Mouse (Mus musculus): ENCODE data around the gene Tmem136.

Gene Tmem136

DNA sequence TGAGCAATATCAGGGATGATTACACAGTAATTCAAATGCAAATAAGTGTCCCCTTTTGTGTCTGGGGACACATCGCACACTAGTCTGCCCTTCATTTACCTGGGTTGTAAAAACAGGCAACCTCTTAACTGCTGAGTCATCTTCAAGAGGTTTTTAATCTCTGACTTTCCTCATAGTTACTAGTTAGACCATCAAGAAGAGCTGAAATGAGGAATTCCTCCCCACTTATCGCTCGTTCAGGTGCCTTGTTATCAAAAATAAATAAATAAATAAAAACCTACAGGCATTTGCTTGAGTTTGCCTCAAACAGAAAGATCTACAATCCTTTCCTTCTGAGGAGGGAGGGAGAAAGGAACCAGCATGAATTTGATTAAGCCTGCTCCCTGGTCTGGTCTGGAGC, 7.6 kb downstream of the Tmem136 start:
- intact Hi-C loops (cut with DNase I), result no loop called here

GRCm38 (mm10) chr9:43108081-43108480, 8.3 kb downstream of the Tmem136 start:
- intact Hi-C loops (cut with DNase I), result no loop called here

- intact Hi-C loops (cut with DNase I), result loop anchor here (2.0 kb wide), 1 partner anchor 107 kb away; no protein-coding TSS in a partner anchor
These were observed 8.8 kb downstream of the Tmem136 start for GRCm38 (mm10) chr9:43107555-43107954.

GRCm38 (mm10) chr9:43107187-43107517, 9.2 kb downstream of the Tmem136 start, which contains the start of gene Arhgef12:
Gene Arhgef12 (minus strand): TSS chr9:43107239.
- intact Hi-C loops (cut with DNase I), result loop anchor here (2.0 kb wide), 1 partner anchor 106 kb away; no protein-coding TSS in a partner anchor

DNA sequence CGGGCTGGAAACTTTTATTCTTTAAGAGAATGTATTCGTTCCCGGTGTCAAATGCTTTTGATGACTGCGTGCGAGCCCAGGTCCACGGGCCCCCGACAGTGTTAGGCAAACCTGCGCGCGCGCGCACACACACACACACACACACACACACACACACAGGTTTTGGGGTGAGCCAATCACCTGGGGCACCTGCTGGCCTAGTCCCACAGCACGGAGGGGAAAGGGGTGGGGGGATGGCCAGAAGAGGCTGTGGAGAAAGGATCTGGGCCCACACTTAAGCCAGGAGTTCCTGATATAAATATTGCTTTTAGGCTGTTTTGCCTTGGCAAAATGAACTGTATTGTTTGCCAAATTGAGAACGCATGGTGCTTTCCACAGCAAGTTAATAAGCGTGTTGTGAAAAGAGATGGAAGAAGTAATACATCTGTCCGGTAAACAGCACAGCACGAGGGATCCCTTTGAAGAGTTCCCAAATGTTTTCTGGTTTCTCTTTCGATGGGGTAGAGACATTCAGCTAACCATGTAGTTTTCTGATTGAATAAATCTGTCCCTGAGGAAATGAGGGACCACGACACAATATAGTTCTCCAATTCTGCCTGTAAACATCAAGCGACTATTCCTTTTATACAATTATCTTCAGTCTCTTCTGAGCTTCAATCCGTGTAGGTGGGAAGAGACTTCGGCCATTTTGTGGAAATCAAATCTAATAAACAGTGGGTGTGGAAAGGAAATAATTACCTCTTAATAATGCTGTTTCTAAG, 9.8 kb downstream of the Tmem136 start:
- intact Hi-C loops (cut with DNase I), result loop anchor here (2.0 kb wide), 1 partner anchor 106 kb away; no protein-coding TSS in a partner anchor

DNA sequence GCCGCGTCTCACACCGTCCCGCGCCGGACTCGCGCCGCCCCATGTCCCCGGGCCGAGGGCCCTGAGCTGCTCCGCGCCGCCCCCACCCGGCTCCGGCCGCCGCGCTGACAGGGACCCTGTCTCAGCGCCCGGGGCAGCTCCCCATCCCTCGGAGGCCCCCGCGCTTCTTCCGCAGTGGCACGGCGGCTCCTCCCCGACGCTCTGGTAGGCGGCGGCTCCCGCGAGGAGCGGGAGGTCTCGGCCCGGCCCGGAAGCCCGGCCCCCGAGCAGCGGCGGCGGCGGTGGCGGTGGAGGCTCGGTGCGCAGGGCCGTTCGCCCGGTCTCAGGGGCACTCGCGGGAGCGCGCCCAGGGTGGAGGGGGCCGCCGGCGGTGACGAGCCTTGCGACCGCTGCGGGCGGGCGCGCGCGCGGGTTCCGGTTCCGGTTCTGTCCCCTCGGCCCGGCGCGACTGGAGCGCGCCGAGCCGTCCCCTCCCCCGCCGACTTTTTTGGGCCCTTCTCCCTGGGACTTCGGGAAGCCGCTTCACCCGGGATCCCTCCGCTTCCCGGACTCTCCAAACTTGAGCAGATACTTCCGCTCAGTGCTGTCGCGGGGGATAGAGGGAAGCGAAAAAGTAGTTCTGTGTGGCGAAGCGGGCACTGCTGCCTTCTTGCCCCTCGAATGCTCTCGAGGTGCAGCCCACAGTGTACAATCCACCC, 10.6 kb downstream of the Tmem136 start:
- intact Hi-C loops (cut with DNase I), result loop anchor here (2.0 kb wide), 1 partner anchor 105 kb away; no protein-coding TSS in a partner anchor

- intact Hi-C loops (cut with DNase I), result no loop called here
These were observed 11.3 kb downstream of the Tmem136 start for GRCm38 (mm10) chr9:43104873-43105663.

- intact Hi-C loops (cut with DNase I), result no loop called here
These were observed 11.9 kb downstream of the Tmem136 start for GRCm38 (mm10) chr9:43104526-43104872.

- intact Hi-C loops (cut with DNase I), result no loop called here
These were observed 12.6 kb downstream of the Tmem136 start for GRCm38 (mm10) chr9:43103675-43104299.

- intact Hi-C loops (cut with DNase I), result no loop called here
These were observed 13.4 kb downstream of the Tmem136 start for GRCm38 (mm10) chr9:43102931-43103330.

- intact Hi-C loops (cut with DNase I), result no loop called here
These were observed 14.3 kb downstream of the Tmem136 start for GRCm38 (mm10) chr9:43101936-43102595.

GRCm38 (mm10) chr9:43098922-43099321, 17.4 kb downstream of the Tmem136 start:
- intact Hi-C loops (cut with DNase I), result no loop called here

GRCm38 (mm10) chr9:43097801-43098557, 18.4 kb downstream of the Tmem136 start:
- intact Hi-C loops (cut with DNase I), result no loop called here

DNA sequence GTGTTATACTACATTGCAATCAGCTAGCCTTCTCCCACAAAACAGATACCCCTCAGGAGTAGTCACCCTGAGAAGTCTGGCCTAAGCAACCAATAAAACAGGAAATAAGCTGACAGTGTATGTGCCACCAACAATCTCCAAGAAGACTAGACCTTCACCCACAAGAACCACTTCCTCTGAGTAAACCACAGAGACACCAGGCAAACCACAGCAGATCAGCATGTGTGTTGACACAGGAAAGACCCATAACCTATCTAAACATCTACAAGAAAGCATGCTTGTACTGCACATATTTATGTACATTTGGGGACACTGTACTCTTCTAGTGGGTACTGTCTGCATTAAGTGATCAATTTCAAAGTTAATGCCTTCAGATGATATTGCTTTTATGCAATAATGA, 20.0 kb downstream of the Tmem136 start:
- intact Hi-C loops (cut with DNase I), result no loop called here

GRCm38 (mm10) chr9:43094828-43095227, 21.5 kb downstream of the Tmem136 start:
- intact Hi-C loops (cut with DNase I), result no loop called here

DNA sequence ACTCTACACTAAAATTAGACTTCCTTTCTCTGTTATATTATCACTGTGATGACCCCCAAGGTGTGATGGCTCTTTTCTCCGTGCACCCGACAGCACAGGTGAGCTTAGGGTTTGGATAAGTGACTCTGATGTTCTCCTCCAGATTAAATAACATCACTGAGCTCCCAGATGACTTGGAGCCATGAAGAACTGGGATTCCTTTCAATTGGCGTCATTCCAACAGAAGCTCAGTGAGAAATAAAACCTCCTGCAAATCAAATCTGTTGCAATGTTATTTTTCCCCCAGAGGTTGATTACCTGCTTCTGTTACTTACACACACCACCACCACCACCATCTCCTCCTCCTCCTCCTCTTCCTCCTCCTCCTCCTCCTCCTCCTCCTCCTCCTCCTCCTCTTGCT, 22.6 kb downstream of the Tmem136 start:
- intact Hi-C loops (cut with DNase I), result no loop called here

- intact Hi-C loops (cut with DNase I), result no loop called here
These were observed 30.6 kb downstream of the Tmem136 start for GRCm38 (mm10) chr9:43085686-43086285.

- intact Hi-C loops (cut with DNase I), result no loop called here
These were observed 31.6 kb downstream of the Tmem136 start for GRCm38 (mm10) chr9:43084496-43085362.

Data from adrenal gland (tissue).